Comparison of ENCODE assay signal across 11 mouse cellular contexts in the genomic region with DNA sequence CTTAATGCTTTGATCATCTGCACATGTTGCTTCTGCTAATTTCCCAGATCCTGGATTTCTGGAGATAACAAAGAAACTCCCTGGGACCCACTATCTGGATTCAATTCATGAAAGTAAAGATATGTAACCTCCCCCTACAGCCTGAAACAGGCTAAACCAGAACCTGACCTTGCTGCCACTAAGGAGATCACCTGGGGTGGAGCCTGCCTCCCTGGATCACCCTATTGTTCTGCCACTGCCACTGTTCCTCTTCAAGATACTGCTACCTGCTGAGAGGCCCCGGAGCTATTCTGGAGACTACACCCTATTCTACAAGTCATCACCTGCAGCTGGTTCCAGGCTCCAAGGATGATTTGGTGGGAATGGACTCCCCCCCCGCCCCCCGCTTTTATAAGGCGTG. TPM values are rescaled to one million over a fixed set of nuclear protein-coding genes. Genes with fewer than 3 reads are reported as not detected.
"Had no signal": no experiment of that assay in that cellular context is flagged by ENCODE, and none has a peak within 500 bp of the region (broad histone marks: within the 10 kb centered on the region; RNA-seq: fewer than 3 reads in every experiment).

No protein-coding gene starts in this region.

RNA-seq across cellular contexts. Expression of a gene that starts 50.9 kb away (rescaled TPM):
- total RNA-seq: neutrophil, adult 5-6 weeks had no signal
- polyA plus RNA-seq: neural tube, embryonic 14.5 days; small intestine, adult 2 months; spleen, adult 2 months; stomach, embryonic 14.5 days; stomach, embryonic 15.5 days; stomach, postnatal 0 days; testis, adult 2 months; thymus, adult 2 months; thymus, postnatal 0 days; urinary bladder, adult 2 months had no signal
